16 mouse cellular contexts compared by ENCODE assay signal in genomic region chr12:100255441-100255949, GRCm38 (mm10). TPM values are rescaled to one million over a fixed set of nuclear protein-coding genes. Genes with fewer than 3 reads are reported as not detected.
DNase-seq lines count a peak whose midpoint lies in the region; TF ChIP-seq lines count a peak whose summit lies in the region.
"Had no signal": no experiment of that assay in that cellular context is flagged by ENCODE, and none has a peak within 500 bp of the region (broad histone marks: within the 10 kb centered on the region; RNA-seq: fewer than 3 reads in every experiment).

No protein-coding gene starts in this region.

- no peak overlapping the region for H3K4me3 ChIP-seq in left cerebral cortex, adult 2 months
- no peak overlapping the region for H3K4me3 ChIP-seq in cortical plate, adult 2 months (ENCODE audit: insufficient read depth, low read length)
- H3K4me3 ChIP-seq: embryonic facial prominence, embryonic 10.5 days; embryonic facial prominence, embryonic 12.5 days; forebrain, embryonic 13.5 days; forebrain, embryonic 15.5 days had no signal

- TF ChIP-seq CTCF in left cerebral cortex, adult 2 months (IDR thresholded peaks at IDR 0.05) = no peak
- TF ChIP-seq CTCF in cortical plate, adult 2 months (IDR thresholded peaks at IDR 0.05; ENCODE audit: extremely low read depth, insufficient read depth, low read length) = no peak

- peaks cover 6% of the 10 kb centered on the region for H3K4me1 ChIP-seq in cortical plate, adult 2 months (ENCODE audit: control insufficient read depth, insufficient read depth, low read length)
- H3K4me1 ChIP-seq: embryonic facial prominence, embryonic 10.5 days; embryonic facial prominence, embryonic 12.5 days had no signal

- DNase-seq in cerebellum, adult 18-20 months = peak; percentile 47 to 52
- DNase-seq in cerebellum, adult 11-12 months = no peak
- DNase-seq in left cerebral cortex, adult 2 months (ENCODE audit: extremely low spot score in 1 of 2, low spot score in 2 of 2) = no peak
- DNase-seq in left cerebral cortex, postnatal 36 days (ENCODE audit: low spot score in 2 of 2) = no peak
- no peak for DNase-seq in adipocyte (ENCODE audit: low spot score)
- DNase-seq: adrenal gland, adult 8-10 months; adrenal gland, postnatal 14 days; adrenal gland, postnatal 36 days; cerebellum, adult 8-10 months; cerebellum, postnatal 14 days; forebrain, postnatal 0 days had no signal

- TF ChIP-seq POLR2A in cortical plate, adult 2 months (IDR thresholded peaks at IDR 0.05; ENCODE audit: extremely low read depth, insufficient read depth, low read length) = no peak

- peak overlapping the region; percentile 69 for H3K27ac ChIP-seq in left cerebral cortex, adult 2 months
- 0 out of 2 replicates have a peak overlapping the region, but pooled peaks have one; percentile 59 for H3K27ac ChIP-seq in cortical plate, adult 2 months (ENCODE audit: insufficient read depth, low read length)
- H3K27ac ChIP-seq: embryonic facial prominence, embryonic 10.5 days; embryonic facial prominence, embryonic 12.5 days; forebrain, embryonic 13.5 days; forebrain, embryonic 15.5 days had no signal

- intact Hi-C loops in left cerebral cortex, adult 2 months (cut with DNase I) = no loop called here
- intact Hi-C loops in left cerebral cortex, postnatal 36 days (cut with DNase I) = no loop called here

RNA-seq across cellular contexts. Expression of gene Calm1, which starts 56.3 kb away (rescaled TPM):
- total RNA-seq in left cerebral cortex, adult 2 months (2021) = 1,000 to 10,000 TPM; 2,238 to 2,247 TPM
- total RNA-seq in left cerebral cortex, postnatal 36 days (2021) = 1,000 to 10,000 TPM; 2,172 to 2,300 TPM
- 1,823 and 1,842 TPM in 2 replicates for polyA plus RNA-seq in cortical plate, adult 2 months (2012; rRNA removed)

Comparison
In these comparisons a context has a peak if more than half of its experiments do, and no peak if none do; other contexts are left out.
1. DNase-seq: peak in cerebellum, adult 18-20 months (2 of 2); none in cerebellum, adult 11-12 months (single experiment), left cerebral cortex, adult 2 months (0 of 2), left cerebral cortex, postnatal 36 days (0 of 2) and adipocyte (single experiment).